Comparison of ENCODE assay signal across 8 mouse cellular contexts in the genomic region with DNA sequence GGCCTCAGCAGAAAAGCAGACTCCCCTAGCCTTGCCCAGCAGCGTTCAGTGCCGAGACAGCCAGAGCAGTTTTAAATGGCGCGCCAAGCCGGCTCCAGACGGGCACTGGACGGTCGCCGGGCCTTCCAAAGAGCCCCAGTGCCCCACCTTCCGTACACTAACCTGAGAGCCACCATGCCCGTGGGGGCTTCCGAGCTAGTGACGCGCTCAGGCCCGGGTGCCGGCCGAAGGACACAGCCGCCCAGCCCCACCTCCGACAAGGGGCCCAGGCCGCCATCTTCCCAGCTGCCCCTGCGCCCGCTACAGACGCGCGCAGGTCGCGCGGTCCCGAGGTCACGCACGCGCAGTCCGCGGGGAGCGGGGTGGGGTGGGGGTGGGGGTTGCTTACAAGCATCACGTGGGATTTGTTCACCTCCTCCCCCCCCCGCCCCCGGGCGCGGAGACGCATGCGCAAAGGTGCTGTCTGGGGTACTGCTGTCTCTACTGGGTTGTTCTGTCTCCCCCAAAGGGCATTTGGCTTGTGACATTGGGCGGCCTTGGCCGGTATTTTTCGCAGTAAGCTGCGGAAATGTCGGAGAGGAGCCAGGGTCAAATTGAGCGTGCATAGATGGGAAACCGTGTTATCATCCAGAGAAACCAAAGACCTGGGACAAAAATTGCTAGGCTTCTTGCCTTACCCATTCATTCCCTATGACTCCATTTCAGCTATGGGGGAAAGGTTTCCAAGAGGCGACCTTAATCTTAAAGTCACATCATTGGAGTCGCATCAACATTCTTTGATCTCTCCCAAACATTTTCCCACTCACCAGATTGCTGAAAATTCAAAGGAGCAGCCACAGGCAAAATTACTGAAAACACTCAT. TPM values are rescaled to one million over a fixed set of nuclear protein-coding genes. Genes with fewer than 3 reads are reported as not detected.
DNase-seq lines count a peak whose midpoint lies in the region; ATAC-seq lines count a peak whose summit lies in the region.

Abhd10 (minus strand) TSS at position 341 of the 862 bp plus-strand sequence.

- DNase-seq in Muller cell, postnatal 12 days (ENCODE audit: inconsistent ontology term): peak; percentile 98
- DNase-seq in cerebellum, adult 9-11 months: peak; percentile 98
- DNase-seq in frontal cortex, adult 2 months (ENCODE audit: extremely low spot score in 1 of 2, low spot score in 1 of 2): peak; percentile 92 to 97
- peak; percentile 97 for DNase-seq in hindbrain, embryonic 11.5 days (ENCODE audit: low spot score)
- peak; percentile 96 to 97 for DNase-seq in layer of hippocampus, postnatal 14 days (ENCODE audit: low spot score in 2 of 2)
- DNase-seq in lung, postnatal 14 days: peak; percentile 96
- DNase-seq in retina, adult 2 months (ENCODE audit: low read depth, low spot score): peak; percentile 91
- peak; percentile 97 for DNase-seq in thymus, postnatal 36 days

- peak; percentile 98 for ATAC-seq in hindbrain, embryonic 11.5 days (ENCODE audit: low FRiP score)

- no peaks in the 10 kb centered on the region for H3K9me3 ChIP-seq in hindbrain, embryonic 11.5 days (ENCODE audit: control insufficient read depth, low read length)

- peak within 1 kb of the TSS; percentile 91 for H3K27ac ChIP-seq in hindbrain, embryonic 11.5 days (ENCODE audit: low read depth, low read length)

- no peaks in the 10 kb centered on the region for H3K27me3 ChIP-seq in hindbrain, embryonic 11.5 days (ENCODE audit: control insufficient read depth, insufficient read depth, low read length)

- H3K9ac ChIP-seq in hindbrain, embryonic 11.5 days (ENCODE audit: low read depth, low read length): peak within 1 kb of the TSS; percentile 98

- H3K4me3 ChIP-seq in hindbrain, embryonic 11.5 days (ENCODE audit: low read depth, low read length): peak within 1 kb of the TSS; percentile 76

- WGBS in hindbrain, embryonic 11.5 days: under 1% methylated on average over 46 of the region's 51 CpGs

- no peaks in the 10 kb centered on the region; the same call in 1 of the 2 replicates for H3K4me1 ChIP-seq in hindbrain, embryonic 11.5 days (replicated peaks; ENCODE audit: control insufficient read depth, insufficient read depth, low read length)

- H3K4me2 ChIP-seq in hindbrain, embryonic 11.5 days (replicated peaks; ENCODE audit: low read depth, low read length): peak within 1 kb of the TSS; percentile 34

- no peaks in the 10 kb centered on the region for H3K36me3 ChIP-seq in hindbrain, embryonic 11.5 days (ENCODE audit: control insufficient read depth, insufficient read depth, low read length)

RNA-seq across cellular contexts. Expression of gene Abhd10, which starts in this region (rescaled TPM):
- polyA plus RNA-seq in frontal cortex, adult 2 months (2012; rRNA removed): 27.0 and 29.9 TPM in 2 replicates
- 44.5 and 46.2 TPM in 2 replicates for polyA plus RNA-seq in hindbrain, embryonic 11.5 days (2014; fragmentation: Nextera tagmentation; extraction: Ambion mirVana)
- total RNA-seq in layer of hippocampus, postnatal 14 days (2021): 10 to 100 TPM; 20.0 TPM

Comparison
In these comparisons a context has a peak if more than half of its experiments do, and no peak if none do; other contexts are left out.
1. Peak in every context shown above with its lines: DNase-seq, ATAC-seq, H3K4me3 ChIP-seq and H3K27ac ChIP-seq.